Mouse (Mus musculus) erythroid progenitor cell, adult 5-6 weeks (primary cell): ENCODE data around the gene Rapgef5. TPM values are rescaled to one million over a fixed set of nuclear protein-coding genes. Genes with fewer than 3 reads are reported as not detected.

Experiments
- ATAC-seq: replicated peaks from 2 replicates; pipeline ENCODE4 v1.8.0; 2016; ENCODE audit warnings: moderate number of reproducible peaks, mild to moderate bottlenecking, moderate TSS enrichment, inconsistent platforms; ENCODE audit not compliant: poor library complexity, low FRiP score, severe bottlenecking
- total RNA-seq, 2 experiments: library from RNA; stranded (forward) in 1 of 2; stranded (reverse) in 1 of 2; fragments of 150-400 nt in 1 of 2; fragments of 186-747, 209-891 nt in 1 of 2; gene quantifications; 2 replicates each; pipeline versions ENCODE4 v1.2.3 to v1.2.4; 2015 to 2017; ENCODE audit warnings: low replicate concordance in 2 of 2

Gene Rapgef5
- total RNA-seq, 2 experiments from 2014 or later, result 0.23 TPM; not detected in 1

DNA sequence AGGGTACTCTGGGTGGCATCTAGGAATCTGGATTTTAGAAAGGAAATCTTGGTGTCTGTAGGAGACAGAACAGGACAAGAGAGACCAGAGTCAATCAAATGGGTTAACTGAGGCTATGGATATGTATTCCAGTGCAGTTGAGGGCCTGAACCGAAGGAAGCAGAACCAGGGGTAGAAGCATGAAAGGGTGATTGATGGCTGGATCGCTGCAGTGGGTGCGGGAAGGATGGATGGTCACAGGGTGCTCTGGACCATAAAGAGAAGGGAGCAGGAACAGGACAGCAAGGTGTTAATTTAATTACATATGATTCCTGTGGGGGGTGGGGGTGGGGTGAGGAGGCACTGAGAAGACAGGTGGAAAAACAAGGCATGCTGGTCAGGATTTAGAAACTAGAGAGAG, 76.3 kb downstream of the Rapgef5 start:
- no peak for ATAC-seq

DNA sequence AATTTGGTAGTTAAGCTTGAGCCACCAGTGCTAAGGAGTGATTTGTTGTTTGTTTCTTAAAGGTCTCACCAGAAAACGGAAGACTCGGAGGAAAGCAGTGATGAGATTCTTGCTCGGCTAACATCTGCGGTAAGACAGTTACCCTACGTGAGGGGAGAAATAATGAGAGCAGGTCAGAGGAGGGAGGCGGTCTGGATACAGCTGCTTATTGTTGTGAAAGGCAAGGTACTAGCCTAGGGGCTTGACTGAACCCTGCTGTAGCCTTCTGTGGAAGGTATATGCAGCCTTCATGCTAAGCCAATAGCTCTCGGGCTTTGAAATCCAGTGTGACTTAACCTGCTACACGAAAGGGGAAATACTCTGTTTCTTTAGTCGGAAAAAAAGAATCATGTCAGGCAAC, 78.9 kb downstream of the Rapgef5 start:
- ATAC-seq, result no peak

DNA sequence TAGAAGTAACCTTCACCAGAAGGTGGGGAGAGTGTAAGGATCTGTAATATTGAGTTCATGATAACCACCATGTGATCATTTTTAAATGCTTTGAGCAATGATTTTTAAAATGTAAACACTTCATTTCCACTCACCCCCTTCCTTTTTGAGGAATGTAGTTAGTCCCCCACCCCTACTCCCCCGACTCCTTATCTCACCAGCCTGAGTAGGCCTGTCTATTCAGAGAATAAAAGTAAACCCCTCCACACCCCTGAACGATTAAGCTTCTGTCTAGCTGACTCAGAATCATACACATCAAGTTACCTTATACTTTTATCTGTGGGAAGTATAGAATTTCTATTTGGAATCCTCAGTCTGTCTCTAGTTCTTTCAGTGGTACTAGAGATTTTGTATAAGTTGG, 81.9 kb downstream of the Rapgef5 start:
- no peak for ATAC-seq

DNA sequence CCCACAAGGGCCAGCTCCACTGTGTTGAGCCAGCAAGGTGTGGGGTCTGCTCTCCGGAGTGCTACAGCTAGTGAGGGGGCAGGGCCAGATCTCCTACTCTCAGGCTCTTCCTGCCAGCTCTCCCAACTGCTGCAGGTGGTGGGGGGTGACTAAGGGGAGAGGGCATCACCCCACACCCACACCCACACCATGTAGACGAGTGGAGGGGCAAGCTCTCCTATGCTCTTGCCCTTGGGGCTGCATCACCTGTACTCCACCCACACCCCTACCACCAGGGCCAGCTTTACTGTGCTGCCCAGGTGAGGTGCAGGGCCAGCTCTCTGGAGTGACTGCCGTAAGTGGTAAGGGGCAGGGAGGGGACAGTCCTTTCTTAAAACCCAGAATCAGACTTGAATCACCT, 89.7 kb downstream of the Rapgef5 start:
- ATAC-seq, result no peak

DNA sequence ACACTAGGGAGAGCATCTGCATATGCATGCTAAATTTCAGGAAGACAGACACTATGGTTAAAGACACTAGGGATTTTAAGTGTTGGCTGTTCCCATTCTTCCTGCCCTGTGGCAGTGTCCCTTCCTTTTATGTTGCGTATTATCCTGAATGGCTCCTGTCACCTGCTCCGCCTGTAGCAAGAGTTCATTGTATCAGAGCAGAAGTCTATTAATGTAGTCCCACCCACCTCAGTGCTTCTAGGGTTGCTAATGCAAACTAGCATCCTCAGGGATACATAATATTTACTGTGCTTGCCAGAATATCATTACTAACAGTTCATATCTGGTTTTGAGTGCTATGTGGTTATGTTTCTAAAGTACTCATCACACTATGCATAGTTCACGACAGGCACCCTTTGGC, 96.4 kb downstream of the Rapgef5 start:
- no peak for ATAC-seq

DNA sequence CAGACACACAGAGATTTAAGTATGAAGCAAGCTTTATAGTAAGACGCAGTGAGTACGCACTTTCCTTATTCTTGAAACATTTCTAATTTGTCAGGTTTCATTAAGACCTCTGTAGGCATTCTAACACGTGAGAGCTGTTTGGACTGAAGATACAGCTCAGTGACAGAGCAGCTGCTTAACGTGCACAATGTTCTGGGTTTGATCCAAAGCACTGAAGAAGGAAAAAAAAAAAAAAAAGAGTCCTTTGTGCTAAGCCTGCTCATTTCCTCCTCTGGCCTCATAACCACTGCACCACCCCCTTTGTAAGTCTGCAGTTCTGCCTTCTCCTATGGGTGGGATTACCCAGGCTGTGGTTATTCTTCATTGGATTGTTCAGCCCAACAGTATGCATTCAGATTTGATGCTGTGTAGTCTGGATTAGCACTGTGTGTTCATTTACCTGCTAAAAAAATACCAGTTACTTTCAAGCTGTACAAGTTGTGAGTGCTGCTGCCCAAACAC, 103.3 kb downstream of the Rapgef5 start:
- no peak for ATAC-seq

DNA sequence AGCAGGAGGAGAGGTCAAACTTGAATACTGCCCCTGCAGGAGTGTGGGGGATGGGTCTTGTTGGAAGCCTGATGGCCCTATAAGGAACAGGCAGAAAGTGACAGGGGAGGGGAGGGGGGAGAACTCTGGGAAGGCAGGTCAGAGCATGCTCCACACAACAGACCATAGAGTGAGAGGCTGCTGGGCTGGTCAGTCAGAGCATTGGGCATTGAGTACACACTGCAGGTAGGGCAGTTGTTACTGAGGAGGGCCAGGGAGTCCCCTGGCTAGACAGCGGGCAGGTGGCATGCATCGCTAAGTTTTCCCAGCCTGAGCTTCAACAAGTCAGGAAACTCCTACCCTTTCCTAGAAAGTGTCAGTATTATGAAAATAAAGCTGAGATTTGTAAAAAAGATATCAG, 106.7 kb downstream of the Rapgef5 start:
- no peak for ATAC-seq

DNA sequence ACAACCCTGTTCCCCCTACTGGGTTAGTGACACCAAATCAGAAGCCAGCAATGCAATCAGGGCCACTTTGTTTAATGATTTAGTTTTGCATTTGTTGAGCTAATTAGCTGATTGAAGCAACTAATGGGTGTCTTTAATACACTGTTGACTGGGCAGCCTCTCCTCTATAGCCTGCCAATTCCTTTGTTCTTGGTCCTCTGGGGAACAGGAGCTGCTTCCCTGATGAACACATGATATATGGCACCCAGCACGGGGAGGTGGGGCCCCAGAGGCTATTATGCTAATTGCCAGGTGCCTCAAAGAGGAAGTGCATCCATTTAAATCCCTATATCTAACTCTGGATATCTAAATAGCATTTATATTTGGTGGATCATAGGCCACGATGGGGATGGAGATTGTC, 111.0 kb downstream of the Rapgef5 start:
- ATAC-seq, result no peak

DNA sequence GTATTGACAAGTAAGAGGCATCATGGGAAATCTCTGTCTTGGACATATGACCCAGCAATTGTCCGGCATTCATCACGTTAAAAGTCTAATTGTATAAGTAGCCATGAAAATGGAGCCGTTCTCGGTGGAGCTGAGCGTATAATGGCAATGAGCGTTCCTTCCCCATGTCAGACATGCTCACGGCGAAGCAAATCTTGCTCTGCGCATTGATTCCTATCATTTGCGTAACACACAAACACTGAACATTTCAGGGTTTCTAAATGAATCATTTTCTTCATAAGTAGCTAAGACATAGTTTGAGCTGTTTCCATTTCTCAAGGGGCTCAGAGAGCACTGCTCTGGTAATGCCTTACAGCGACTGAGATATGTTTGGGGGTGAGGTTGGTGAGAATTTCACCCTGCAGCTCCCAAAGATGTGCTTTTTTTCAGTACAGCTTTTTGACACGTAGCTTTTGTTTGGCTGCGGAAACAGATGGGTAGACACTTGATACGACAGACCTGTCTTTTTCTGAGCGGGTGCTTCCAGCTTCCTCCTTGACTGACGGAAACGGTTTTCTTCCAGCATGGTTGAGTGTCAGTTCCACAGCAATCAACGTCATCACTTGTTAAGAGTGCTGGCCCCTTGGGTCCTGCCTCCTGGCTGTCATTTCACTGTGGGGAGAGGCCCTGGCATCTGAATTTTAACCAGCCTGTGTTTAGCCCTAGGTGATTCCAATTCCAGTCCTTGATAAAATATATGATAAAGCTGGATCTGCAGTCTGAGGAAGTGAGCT, 112.2 kb downstream of the Rapgef5 start:
- ATAC-seq, result no peak

DNA sequence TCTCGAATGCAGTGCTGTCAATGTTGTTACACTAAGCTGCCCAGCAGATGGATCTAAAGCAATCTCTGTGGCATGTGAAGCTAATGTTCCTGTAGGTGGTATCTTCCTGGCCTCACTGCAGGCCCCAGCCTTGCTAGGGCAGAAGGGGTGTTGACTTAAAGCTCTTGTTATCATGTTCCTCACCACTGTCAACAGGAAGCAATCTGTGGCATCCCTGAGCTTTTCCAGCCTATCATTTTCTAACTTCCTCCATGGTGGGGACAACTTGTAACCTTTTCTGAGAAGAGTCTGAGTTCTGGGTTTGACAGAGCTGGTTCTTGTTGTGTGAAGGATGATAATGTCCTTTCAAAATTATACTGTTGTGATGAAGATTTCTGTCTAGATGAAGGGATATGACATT, 115.9 kb downstream of the Rapgef5 start:
- ATAC-seq, result no peak

DNA sequence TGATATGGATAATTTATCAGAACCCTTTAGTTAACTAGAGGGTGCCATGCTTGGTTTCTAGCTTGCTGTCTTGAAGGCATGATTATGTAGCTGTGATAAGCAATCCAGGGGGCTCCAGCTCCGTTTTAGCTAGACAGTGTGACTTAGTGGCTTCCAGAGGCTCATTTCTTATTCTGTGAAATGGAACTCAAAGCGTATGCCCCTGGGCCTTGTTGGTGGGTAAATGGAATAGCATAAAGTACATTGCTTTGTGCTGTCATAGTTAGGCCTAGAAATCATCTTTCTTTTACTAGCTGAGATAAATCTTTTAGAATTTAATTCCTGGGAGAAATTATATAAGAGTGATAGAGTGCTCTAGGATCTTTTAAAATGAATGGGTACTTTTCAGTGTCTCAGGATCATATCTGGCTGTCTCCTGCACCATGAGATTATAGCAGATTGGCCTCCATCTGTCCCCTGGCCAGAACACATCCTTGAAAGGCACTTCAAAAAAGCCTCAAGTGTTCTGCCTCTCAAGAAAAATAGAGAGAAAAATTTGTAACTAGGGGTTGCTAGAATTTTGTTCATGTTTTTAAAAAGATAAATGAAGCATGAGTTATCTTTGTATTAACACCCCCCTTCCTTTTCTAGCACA, 120.0 kb downstream of the Rapgef5 start:
- ATAC-seq, result no peak

DNA sequence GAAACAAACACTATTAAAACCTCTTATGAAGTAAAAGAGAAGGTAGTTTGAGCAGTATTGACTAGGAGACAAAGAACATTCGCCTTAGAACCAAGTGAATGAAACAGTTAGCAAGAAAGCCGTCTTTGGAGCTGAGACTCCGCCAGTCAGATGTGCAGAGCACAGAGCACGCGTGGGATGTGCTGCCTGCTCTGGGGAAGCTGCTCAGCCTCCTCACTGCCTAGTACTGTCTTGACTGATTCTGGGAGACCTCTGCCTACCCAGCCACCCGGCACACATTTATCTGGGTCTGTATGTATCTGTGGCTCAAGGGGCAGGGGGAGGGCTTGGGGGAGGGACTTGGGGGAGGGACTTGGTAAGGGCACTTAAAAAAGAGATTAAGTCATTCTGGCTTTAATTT, 120.7 kb downstream of the Rapgef5 start:
- ATAC-seq, result no peak

DNA sequence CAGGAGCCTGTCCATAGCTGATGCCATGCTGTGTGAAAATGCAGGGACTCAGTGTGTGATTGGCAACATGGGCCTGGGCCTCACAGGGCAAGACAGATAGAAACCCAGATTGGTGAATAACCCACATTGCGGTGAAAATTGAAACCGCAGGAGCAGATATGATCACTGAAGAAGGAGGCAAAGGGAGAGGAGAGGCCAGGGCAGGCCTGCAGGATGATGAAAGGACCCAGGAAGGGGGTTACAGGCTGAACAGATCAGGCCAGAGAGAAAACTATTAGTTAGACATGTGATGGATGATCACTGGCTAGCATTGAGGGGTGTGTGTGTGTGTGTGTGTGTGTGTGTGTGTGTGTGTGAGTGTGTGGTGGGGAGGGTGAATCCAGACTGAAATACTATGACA, 122.6 kb downstream of the Rapgef5 start:
- ATAC-seq, result no peak

DNA sequence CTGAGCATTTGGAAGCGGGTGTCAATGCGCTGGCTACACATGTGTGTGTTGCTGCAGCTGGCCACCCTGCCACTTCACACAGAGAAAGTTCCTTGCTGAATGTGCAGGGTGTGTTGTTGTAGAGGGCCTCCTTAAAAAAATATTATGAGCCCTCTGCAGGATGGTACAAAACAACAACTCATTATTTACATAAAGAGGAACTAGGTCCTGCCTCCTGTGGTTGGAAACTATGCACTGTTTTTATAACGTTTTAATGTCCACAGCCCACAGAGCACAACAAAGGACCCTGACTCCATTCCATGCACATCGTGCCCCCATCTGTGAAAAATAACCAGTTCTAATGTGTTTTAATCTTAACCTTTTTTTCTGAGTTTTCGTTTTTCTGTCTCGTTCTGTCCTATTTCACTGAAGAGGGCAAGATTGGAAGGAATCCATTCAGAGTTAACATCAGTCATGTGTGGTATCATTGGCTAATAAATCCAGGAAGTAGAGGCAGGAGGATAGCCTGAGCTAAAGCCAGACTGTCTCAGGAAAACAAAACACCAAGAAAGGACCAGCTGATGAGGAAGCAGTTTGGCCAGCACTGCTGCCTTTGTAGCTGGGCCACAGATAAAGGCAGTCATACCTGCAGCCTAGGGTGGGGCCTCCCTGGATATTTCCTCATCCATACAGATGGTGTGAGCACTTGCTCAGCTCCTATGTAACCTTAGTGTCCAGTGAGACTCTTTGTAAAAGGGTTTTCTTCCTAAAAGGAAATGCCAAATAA, 123.3 kb downstream of the Rapgef5 start:
- ATAC-seq, result no peak

DNA sequence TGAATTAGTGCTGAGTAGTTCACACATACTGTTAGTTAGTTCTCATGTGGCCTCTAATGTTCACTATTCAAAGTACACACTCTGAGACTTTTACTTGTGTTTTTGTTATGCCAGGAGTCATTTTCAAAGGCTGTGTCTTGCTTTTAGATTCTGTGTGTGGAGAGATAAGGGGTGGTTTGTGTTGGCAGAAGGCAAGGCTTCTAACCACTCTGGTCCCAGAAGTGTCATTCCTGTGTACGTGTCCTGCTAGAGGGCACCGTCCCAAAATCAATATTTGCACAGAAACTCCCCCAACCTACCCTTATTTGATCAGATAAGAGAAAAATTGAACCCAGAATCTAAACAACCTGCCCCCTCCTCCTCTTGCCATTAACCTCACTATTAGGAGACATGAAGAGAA, 126.2 kb downstream of the Rapgef5 start:
- no peak for ATAC-seq

DNA sequence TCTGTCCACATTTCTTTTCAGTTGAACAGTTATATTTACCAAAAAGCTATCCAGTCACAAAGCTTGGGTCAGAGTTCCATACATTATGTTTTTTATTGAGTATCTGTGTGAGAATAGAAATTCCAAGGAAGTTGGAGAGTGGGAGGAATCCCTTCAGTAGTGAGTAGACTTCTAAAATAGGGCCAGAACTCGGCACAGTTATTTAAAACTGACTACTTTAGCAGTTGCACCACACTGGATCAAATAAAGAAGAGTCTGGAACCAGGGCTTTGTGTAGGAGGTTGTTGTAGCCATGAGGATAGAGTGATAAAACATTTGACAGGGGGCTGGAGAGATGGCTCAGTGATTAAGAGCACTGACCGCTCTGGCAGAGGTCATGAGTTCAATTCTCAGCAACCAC, 129.5 kb downstream of the Rapgef5 start:
- no peak for ATAC-seq

DNA sequence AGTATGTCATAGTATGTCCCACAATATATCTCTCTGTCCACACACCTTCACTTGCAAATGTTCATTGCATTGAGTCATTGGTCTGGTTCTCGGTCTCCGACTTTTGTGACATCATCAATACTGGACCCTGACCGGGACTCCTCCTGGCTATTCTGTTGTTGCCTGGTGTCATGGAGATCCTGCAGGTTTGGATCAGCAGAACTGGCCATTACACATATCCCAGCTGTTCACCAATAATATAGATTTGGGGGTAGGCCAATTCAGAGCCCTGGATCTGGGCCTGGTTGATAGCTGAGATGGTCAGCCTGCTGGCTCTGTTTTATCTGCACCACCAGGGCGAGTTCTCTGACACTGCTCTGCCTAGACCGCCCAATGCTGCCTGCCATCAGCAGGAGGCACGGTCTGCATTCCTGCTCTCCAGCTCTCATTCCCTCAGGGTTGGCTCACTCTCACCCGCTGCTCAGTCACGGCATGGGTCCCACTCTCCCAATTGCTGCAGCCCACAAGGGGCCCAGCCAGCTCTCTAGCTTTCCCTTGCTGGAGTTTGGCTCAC, 137.7 kb downstream of the Rapgef5 start:
- ATAC-seq, result no peak

DNA sequence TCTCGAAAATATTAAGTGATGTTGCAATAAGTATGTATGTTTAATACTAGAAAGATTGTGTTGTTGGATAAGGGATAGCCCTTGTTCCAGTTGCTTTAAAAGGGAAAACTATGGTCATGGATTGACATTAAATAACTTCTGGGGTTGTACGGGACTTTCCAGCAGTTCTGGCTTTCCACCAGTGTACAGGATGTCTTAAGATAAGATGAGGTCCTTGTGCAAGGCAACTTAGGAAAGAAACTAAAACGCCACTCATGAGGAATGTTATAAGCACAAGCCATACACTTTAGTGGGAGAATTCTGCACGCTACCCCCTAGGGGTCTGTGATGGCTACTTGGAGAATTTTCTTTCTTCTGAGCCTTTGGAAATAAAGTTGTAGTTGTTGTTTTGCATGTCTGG, 140.7 kb downstream of the Rapgef5 start:
- ATAC-seq, result no peak

DNA sequence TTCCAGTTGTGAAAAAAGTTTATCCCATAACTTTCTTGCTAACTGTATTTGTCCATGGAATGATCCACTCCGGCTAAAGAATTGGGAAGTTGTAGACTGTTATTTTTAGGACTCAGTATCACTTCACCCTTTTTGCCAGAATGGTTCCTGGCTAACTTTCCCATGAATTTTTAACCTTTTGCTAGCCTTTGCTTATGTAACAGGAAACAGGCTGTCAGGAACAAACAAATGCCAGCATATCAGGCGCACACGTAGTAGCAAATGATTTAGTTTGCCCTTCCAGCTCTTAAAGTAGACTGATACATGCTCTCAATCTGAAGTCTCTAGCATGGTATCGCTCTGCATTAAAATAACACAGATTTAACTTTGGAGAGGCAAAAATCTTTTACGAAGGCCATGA, 141.5 kb downstream of the Rapgef5 start:
- no peak for ATAC-seq

DNA sequence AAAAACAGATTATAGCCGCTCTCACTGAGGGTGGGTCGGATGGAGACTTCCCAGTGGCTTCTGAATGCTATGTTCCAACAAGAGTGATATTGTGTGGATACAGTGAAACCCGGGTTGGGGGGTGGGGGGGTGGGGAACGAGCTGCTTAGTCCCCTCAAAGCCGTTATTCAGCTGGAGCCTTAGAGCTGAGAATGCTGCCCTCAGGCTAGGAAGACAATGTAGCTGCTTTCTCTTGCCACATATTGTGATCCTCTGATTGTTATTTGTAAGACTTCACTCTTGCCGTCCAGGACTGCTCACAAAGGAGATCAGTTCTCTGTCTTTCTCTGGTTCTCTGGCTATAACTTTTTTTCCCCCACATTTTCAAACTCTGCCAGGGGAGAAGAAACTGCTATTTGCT, 142.5 kb downstream of the Rapgef5 start:
- no peak for ATAC-seq

DNA sequence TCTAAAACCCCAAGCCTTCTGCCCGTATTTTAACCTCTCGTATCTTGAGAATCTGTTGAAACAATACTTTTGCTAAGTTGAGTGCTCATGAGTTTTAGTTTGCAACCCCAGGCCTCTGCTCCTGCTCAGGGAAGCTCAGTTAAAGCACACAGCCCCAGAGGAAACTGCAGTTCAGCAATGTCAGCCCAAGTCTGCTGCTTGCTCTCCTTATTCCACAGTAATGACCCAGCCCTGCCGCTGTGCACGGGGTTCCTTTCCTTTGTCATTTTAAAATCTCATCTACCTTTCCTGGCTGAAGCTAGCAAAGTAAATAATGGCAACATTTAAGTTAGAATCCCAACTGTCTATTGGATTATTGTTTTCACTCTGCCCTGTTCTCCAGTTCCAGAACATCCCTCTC, 144.1 kb downstream of the Rapgef5 start:
- no peak for ATAC-seq
